Mouse (Mus musculus): ENCODE results near the gene Mogs.

DNA sequence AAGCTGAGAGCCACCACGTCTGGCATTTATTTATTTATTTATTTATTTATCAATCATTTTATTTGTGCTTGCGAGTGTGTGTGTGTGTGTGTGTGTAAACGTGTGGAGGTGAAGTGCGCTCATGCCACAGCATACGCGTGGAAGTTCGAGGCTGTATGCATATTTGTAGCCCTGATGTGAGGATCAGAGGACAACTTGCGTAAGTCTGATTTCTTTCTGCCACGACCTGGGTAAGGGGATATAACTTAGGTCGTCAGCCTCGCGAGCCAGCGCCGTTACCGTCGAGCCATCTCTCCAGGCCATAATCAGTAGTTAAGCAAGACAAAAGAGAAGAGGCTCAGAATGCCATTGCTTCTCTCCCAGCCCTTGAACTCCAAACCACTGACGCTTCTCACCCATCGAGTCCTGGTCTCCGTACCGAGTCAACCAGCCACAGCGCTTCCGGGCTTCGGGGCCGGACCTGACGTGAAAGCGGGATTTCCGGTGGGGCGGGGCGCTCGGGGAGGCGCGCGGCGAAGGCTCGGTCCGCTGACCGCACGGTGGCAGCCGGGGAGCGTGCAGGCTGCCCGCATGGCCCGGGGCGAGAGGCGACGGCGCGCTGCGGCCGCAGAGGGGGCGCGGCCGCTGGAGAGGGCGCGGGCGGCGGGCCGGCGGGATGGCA is at the start of gene Mogs:
- TF ChIP-seq CTCF (IDR thresholded peaks at IDR 0.05; ENCODE audit: extremely low read depth, insufficient read length, insufficient replicate concordance, low read depth, low read length) = 0 out of 2 replicates have a peak, but pooled peaks have one; percentile 32
- TF ChIP-seq POLR2A (IDR thresholded peaks at IDR 0.05; ENCODE audit: low read depth, low read length) = peak; percentile 95
